Mouse (Mus musculus) fibroblast of lung, adult 2 months (primary cell): Measurements from ENCODE around the gene Larp4.

Experiments used
- DNase-seq: peaks from one replicate; pipeline ENCODE4 v3.0.0-alpha.2; 2011; ENCODE audit warnings: low read depth

The Larp4 gene

DNA sequence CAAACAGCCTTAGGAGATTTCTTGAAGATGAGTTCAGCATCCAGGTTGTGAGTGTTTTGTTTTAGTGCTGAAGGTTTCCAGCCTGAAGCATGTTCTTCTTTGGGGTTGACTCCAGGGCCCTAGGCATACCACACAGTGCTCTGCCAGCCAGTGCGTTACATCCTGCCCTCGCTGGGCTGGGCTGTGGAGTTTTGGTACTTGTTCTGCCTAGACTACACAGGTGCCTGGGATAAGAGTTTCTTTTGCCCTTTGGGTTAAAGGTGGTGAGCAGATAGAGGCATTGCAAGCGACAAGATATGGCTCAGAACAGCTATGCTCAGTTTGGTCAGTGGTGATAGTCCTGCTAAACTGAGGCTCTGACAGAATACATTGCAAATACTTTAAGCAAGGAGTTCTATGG, 88.3 kb downstream of the Larp4 start:
- no peak for DNase-seq

DNA sequence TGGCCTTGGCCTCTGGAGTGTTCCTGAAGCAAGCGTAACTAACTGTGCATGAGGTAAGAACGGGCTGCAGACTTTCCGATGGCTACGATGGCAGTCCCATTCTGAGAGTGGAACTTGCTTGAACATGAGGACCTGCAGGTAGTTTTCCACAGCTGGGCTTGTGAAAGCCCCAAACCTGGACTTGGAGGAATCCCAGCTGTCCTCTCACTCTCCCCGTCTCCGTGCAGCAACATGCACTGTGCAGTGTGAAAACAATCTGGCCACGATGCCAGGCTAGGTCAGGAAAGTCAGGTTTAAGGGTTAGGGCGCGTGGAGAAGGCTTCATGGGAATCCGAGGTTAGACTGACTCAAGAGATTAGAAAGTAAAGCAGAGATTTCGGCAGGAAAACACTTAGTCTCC, 89.0 kb downstream of the Larp4 start:
- DNase-seq: no peak

DNA sequence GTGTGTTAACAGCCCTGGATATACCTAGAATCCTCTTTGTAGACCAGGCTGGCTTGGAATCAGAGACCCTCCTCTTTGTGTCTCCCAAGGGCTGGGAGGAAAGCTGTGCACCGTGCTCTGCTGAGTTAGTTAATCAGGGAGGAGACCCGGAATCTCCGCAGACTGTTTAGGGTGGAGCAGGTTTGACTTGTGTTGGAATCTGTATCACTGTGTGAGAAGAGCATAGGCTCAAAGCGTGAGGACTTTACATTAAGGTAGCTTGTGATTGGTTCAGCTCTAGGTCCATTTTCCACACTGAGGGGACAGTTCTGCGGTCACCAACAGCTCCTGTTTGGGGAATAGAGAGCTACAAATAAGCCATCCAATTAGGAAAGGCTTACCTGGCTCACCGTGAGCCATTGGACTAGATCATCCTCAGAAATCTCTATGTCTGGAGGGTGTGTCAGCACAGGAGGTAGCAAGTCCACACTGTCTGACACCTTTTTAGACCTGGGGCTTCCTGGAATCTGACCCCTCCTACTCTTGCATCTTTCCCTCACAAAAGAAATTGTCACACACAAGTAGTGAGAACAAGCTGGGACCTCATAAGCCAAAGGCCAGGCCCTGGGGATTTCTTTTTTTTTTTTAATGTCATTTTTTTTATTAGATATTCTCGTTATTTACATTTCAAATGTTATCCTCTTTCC, 89.9 kb downstream of the Larp4 start:
- no peak for DNase-seq

GRCm38 (mm10) chr15:100060513-100061140, 90.8 kb downstream of the Larp4 start:
- no peak for DNase-seq

DNA sequence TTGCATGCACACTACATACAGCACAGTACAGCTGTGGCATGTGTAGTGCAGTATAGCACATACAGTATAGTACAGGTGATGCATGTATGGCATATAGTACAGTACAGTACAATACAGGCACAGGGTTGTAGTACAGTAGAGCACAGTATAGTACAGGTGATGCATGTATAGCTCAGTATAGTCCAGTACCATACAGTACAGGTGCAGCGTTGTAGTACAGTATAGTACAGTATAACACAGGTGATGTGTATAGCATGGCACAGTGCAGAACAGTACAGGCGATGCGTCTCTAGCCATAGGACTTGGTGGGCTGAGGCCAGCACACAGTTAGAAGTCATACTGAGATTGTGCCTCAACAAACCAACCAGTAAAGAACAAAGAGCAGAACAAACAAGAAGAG, 91.5 kb downstream of the Larp4 start:
- DNase-seq: no peak

DNA sequence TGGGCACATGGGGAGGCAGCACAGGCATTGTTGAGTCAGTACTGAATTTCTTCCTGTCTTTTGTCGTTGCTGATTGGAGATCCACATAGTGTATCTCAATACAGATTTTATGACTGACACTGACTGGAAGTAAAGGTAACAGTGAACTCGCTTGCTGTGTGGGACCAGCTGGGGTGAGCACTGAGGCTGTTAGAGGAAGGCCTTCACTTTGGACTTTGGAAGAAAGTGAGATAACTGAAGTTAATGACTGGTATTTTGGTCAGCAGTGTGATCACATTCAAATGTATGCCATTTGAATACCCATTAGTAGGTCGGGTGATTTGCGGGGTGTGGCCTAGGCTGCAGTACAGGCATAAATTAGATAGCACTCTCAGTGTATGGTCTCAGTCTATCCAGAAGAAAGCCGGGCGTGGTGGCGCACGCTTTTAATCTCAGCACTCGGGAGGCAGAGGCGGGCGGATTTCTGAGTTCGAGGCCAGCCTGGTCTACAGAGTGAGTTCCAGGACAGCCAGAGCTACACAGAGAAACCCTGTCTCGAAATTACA, 93.4 kb downstream of the Larp4 start:
- DNase-seq: no peak
